In the genomic region with DNA sequence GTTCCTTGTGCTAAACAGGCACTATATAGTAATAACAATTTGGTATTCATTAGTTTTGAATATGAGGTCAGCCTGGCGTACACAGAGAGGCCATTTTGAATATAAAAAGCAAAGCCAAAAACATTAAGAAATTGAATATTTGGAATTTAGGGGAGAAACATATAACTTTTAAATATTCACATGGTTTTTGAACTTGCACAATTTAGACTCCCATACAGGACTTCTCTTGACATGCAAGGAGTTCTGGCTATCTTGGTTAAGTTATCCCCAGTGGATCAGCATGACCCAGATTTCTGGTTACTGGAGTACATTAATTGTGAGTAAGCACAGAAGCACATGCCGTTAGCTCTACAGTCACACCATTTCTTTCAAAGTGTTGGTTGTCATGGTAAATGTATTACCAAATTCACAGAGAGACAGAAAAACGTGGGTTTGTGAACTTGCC, we compare ENCODE assay signal across 8 mouse cellular contexts. TPM values are rescaled to one million over a fixed set of nuclear protein-coding genes. Genes with fewer than 3 reads are reported as not detected.
DNase-seq lines count a peak whose midpoint lies in the region; ATAC-seq lines count a peak whose summit lies in the region.

No protein-coding gene starts in this region.

- no peaks in the 10 kb centered on the region for H3K9me3 ChIP-seq in forebrain, embryonic 13.5 days (replicated peaks)
- H3K9me3 ChIP-seq in liver, embryonic 12.5 days (replicated peaks): no peaks in the 10 kb centered on the region

- H3K9ac ChIP-seq in forebrain, embryonic 13.5 days: peak overlapping the region; percentile 73; the same call in 1 of the 2 replicates
- H3K9ac ChIP-seq in liver, embryonic 12.5 days: peak overlapping the region; percentile 87

- peak overlapping the region; percentile 49 for H3K4me3 ChIP-seq in forebrain, embryonic 13.5 days
- H3K4me3 ChIP-seq in liver, embryonic 12.5 days: peak overlapping the region; percentile 65

- WGBS in forebrain, embryonic 13.5 days: 37% methylated on average over 3 of the region's 3 CpGs
- WGBS in liver, embryonic 12.5 days (ENCODE audit: insufficient replicate concordance): 42% methylated on average over 3 of the region's 3 CpGs

- peak overlapping the region; percentile 97 for H3K27ac ChIP-seq in forebrain, embryonic 13.5 days
- peak overlapping the region; percentile 100 for H3K27ac ChIP-seq in liver, embryonic 12.5 days

- no peak for ATAC-seq in forebrain, embryonic 13.5 days
- no peak for ATAC-seq in liver, embryonic 12.5 days
- ATAC-seq in erythroid progenitor cell, adult 5-6 weeks (replicated peaks; ENCODE audit: low FRiP score, poor library complexity, severe bottlenecking): no peak

- H3K27me3 ChIP-seq in forebrain, embryonic 13.5 days: peaks cover 5% of the 10 kb centered on the region; the same call in 1 of the 2 replicates
- no peaks in the 10 kb centered on the region for H3K27me3 ChIP-seq in liver, embryonic 12.5 days (replicated peaks)

- peak overlapping the region; percentile 68 for H3K4me2 ChIP-seq in forebrain, embryonic 13.5 days
- H3K4me2 ChIP-seq in liver, embryonic 12.5 days: peak overlapping the region; percentile 86

- H3K4me1 ChIP-seq in forebrain, embryonic 13.5 days: peaks cover 12% of the 10 kb centered on the region
- peaks cover 54% of the 10 kb centered on the region for H3K4me1 ChIP-seq in liver, embryonic 12.5 days

- DNase-seq in embryo, embryonic 11 days: peak; percentile 26
- no peak for DNase-seq in embryo, embryonic 10.5 days (ENCODE audit: low spot score)
- DNase-seq in A20 (ENCODE audit: low read depth, low spot score): peak; percentile 74
- no peak for DNase-seq in right cerebral cortex, adult 18-20 months
- DNase-seq in left cerebral cortex, adult 8-10 months (ENCODE audit: low spot score in 2 of 2): no peak

- H3K36me3 ChIP-seq in forebrain, embryonic 13.5 days (ENCODE audit: poor library complexity, severe bottlenecking): no peaks in the 10 kb centered on the region
- no peaks in the 10 kb centered on the region for H3K36me3 ChIP-seq in liver, embryonic 12.5 days

RNA-seq across cellular contexts. Expression of a gene that starts 18.5 kb away (rescaled TPM):
- 15.1 and 17.1 TPM in 2 replicates for polyA plus RNA-seq in forebrain, embryonic 13.5 days (2015; fragmentation: Nextera tagmentation; extraction: Ambion mirVana)
- polyA plus RNA-seq in liver, embryonic 12.5 days (2016; fragmentation: Nextera tagmentation; extraction: Ambion mirVana): 4.7 and 5.6 TPM in 2 replicates
- 1.4 TPM in 1 of 2 replicates, not detected in the other for total RNA-seq in erythroid progenitor cell, adult 5-6 weeks (2015; ENCODE audit: low replicate concordance)
- 1.0 and 1.1 TPM in 2 replicates for total RNA-seq in erythroid progenitor cell, adult 5-6 weeks (2017; ENCODE audit: low replicate concordance)
- total RNA-seq in left cerebral cortex, adult 8-10 months (2022): 10 to 100 TPM; 42.8 to 60.5 (median 48.2) TPM

RNA-seq across cellular contexts. Expression of a gene that starts 19.7 kb away (rescaled TPM):
- 514 and 545 TPM in 2 replicates for polyA plus RNA-seq in forebrain, embryonic 13.5 days (2015; fragmentation: Nextera tagmentation; extraction: Ambion mirVana)
- polyA plus RNA-seq in liver, embryonic 12.5 days (2016; fragmentation: Nextera tagmentation; extraction: Ambion mirVana): 702 and 711 TPM in 2 replicates
- 403 and 407 TPM in 2 replicates for total RNA-seq in erythroid progenitor cell, adult 5-6 weeks (2015; ENCODE audit: low replicate concordance)
- total RNA-seq in erythroid progenitor cell, adult 5-6 weeks (2017; ENCODE audit: low replicate concordance): 524 and 658 TPM in 2 replicates
- total RNA-seq in left cerebral cortex, adult 8-10 months (2022): 100 to 1,000 TPM; 125 to 143 (median 139) TPM

RNA-seq across cellular contexts. Expression of a gene that starts 39.4 kb away (rescaled TPM):
- 185 and 192 TPM in 2 replicates for polyA plus RNA-seq in forebrain, embryonic 13.5 days (2015; fragmentation: Nextera tagmentation; extraction: Ambion mirVana)
- polyA plus RNA-seq in liver, embryonic 12.5 days (2016; fragmentation: Nextera tagmentation; extraction: Ambion mirVana): 40.4 and 48.6 TPM in 2 replicates
- 9.4 and 13.4 TPM in 2 replicates for total RNA-seq in erythroid progenitor cell, adult 5-6 weeks (2015; ENCODE audit: low replicate concordance)
- 3.5 TPM in 1 of 2 replicates, not detected in the other for total RNA-seq in erythroid progenitor cell, adult 5-6 weeks (2017; ENCODE audit: low replicate concordance)
- total RNA-seq in left cerebral cortex, adult 8-10 months (2022): 10 to 100 TPM; 54.4 to 62.8 (median 57.6) TPM

RNA-seq across cellular contexts. Expression of a gene that starts 57.1 kb away (rescaled TPM):
- polyA plus RNA-seq in forebrain, embryonic 13.5 days (2015; fragmentation: Nextera tagmentation; extraction: Ambion mirVana): 3.0 and 4.1 TPM in 2 replicates
- 0.72 and 0.73 TPM in 2 replicates for polyA plus RNA-seq in liver, embryonic 12.5 days (2016; fragmentation: Nextera tagmentation; extraction: Ambion mirVana)
- not detected in 2 replicates for total RNA-seq in erythroid progenitor cell, adult 5-6 weeks (2015; ENCODE audit: low replicate concordance)
- not detected in 2 replicates for total RNA-seq in erythroid progenitor cell, adult 5-6 weeks (2017; ENCODE audit: low replicate concordance)
- total RNA-seq in left cerebral cortex, adult 8-10 months (2022): not detected

Comparison
In these comparisons a context has a peak if more than half of its experiments do, and no peak if none do; other contexts are left out.
1. DNase-seq: peak in embryo, embryonic 11 days (single experiment) and A20 (single experiment); none in embryo, embryonic 10.5 days (single experiment), right cerebral cortex, adult 18-20 months (single experiment) and left cerebral cortex, adult 8-10 months (0 of 2).
2. RNA of a gene that starts 18.5 kb away (total RNA-seq): 42.8 to 60.5 TPM in left cerebral cortex, adult 8-10 months; 1.0 to 1.4 TPM in erythroid progenitor cell, adult 5-6 weeks; every median in the first group is over 10 times any median in the second.